Mouse (Mus musculus) forebrain, embryonic 15.5 days (tissue): Measurements from ENCODE around the gene Gripap1. TPM values are rescaled to one million over a fixed set of nuclear protein-coding genes. Genes with fewer than 3 reads are reported as not detected.
A peak's percentile ranks its signal among the peaks of the same experiment; 100 is the strongest.
"Not testable (repeated sequence)": the region's sequence is repeated elsewhere in the genome, so short reads cannot be mapped to it uniquely, and the experiment has no call there.

Experiments used
- ATAC-seq: fragments of 200-750 bp; cut with Nextera tagmentation; replicated peaks from 2 replicates; pipeline ENCODE4 v1.8.0; 2017; ENCODE audit warnings: mild to moderate bottlenecking, moderate TSS enrichment, moderate library complexity
- H3K27ac ChIP-seq: fragments of 300-500 bp; sonication (generic); replicated peaks from 2 replicates; pipeline ENCODE4 v1.5.1; 2015; ENCODE audit warnings: mild to moderate bottlenecking, inconsistent platforms
- H3K27me3 ChIP-seq: fragments of 300-500 bp; sonication (generic); 2 replicates; pipeline ENCODE4 v1.6.1; 2015; ENCODE audit warnings: inconsistent platforms
- H3K36me3 ChIP-seq: fragments of 300-500 bp; sonication (generic); 2 replicates; pipeline ENCODE4 v1.6.1; 2015; ENCODE audit warnings: mild to moderate bottlenecking, inconsistent platforms
- H3K4me1 ChIP-seq: fragments of 300-500 bp; sonication (generic); 2 replicates; pipeline ENCODE4 v1.6.1; 2015; ENCODE audit warnings: inconsistent platforms
- H3K4me2 ChIP-seq: fragments of 300-500 bp; sonication (generic); replicated peaks from 2 replicates; pipeline ENCODE4 v1.6.1; 2015; ENCODE audit warnings: mild to moderate bottlenecking, inconsistent platforms
- H3K4me3 ChIP-seq: fragments of 300-500 bp; sonication (generic); 2 replicates; pipeline ENCODE4 v1.5.1; 2015; ENCODE audit warnings: mild to moderate bottlenecking, inconsistent platforms
- H3K9ac ChIP-seq: fragments of 300-500 bp; sonication (generic); replicated peaks from 2 replicates; pipeline ENCODE4 v1.6.1; 2015; ENCODE audit warnings: mild to moderate bottlenecking, inconsistent platforms
- H3K9me3 ChIP-seq: fragments of 300-500 bp; sonication (generic); 2 replicates; pipeline ENCODE4 v1.6.1; 2016; ENCODE audit warnings: inconsistent platforms
- WGBS: fragments of 180-500 bp; shearing (Covaris S2); methylation state at CpG from one replicate; pipeline ENCODE4 v1.1.7; 2015; ENCODE audit warnings: mixed read lengths; 5-methylcytosine and 5-hydroxymethylcytosine counted together
- polyA plus RNA-seq: library from polyadenylated mRNA; unstranded; fragments of >200 nt; fragmentation: Nextera tagmentation; extraction: Ambion mirVana; gene quantifications from 2 replicates; pipeline ENCODE4 v1.2.1, GENCODE M21; 2015

The Gripap1 gene
- polyA plus RNA-seq, 1 experiment from 2014 or later: 77.6 TPM

- WGBS: 79% methylated on average over 4 of the region's 4 CpGs
- Histone ChIP-seq H3K4me1 (no peaks in the 10 kb centered on the region), H3K36me3 (no peaks in the 10 kb centered on the region), H3K4me3 (no peak overlapping the region), H3K9ac (no peak overlapping the region), H3K4me2 (no peak overlapping the region), H3K9me3 (no peaks in the 10 kb centered on the region), H3K27ac (no peak overlapping the region), H3K27me3 (no peaks in the 10 kb centered on the region)
- ATAC-seq: no peak
Measured at GRCm38 (mm10) chrX:7782603-7783092, 6.9 kb upstream of the Gripap1 start.

GRCm38 (mm10) chrX:7790309-7790708 lies 744 bp downstream of the Gripap1 start:
- 18% methylated on average over 5 of the region's 5 CpGs for whole genome bisulfite sequencing
- Histone ChIP-seq H3K4me3 (peak overlapping the region; percentile 57), H3K27me3 (no peaks in the 10 kb centered on the region), H3K4me2 (peak overlapping the region; percentile 56), H3K4me1 (peaks cover 10% of the 10 kb centered on the region), H3K9me3 (no peaks in the 10 kb centered on the region), H3K36me3 (0 out of 2 replicates have a peak, but pooled peaks cover 7% of the 10 kb centered on the region), H3K27ac (peak overlapping the region; percentile 57; the same call in 1 of the 2 replicates), H3K9ac (peak overlapping the region; percentile 60)
- ATAC-seq: no peak

- Histone ChIP-seq H3K9me3 (no peaks in the 10 kb centered on the region), H3K4me2 (no peak overlapping the region), H3K4me1 (peaks cover 10% of the 10 kb centered on the region), H3K27me3 (no peaks in the 10 kb centered on the region), H3K4me3 (no peak overlapping the region), H3K36me3 (0 out of 2 replicates have a peak, but pooled peaks cover 9% of the 10 kb centered on the region), H3K27ac (no peak overlapping the region), H3K9ac (no peak overlapping the region)
- no peak for ATAC-seq
- WGBS: 56% methylated on average over 3 of the region's 3 CpGs
Measured at GRCm38 (mm10) chrX:7793361-7793760, 3.8 kb downstream of the Gripap1 start.

GRCm38 (mm10) chrX:7795016-7795415 lies 5.5 kb downstream of the Gripap1 start:
- ATAC-seq: no peak
- WGBS: 36% methylated on average over 7 of the region's 7 CpGs
- no peak overlapping the region for H3K4me2 ChIP-seq
- H3K4me1 ChIP-seq: peaks cover 10% of the 10 kb centered on the region
- no peak overlapping the region for H3K9ac ChIP-seq
- no peak overlapping the region for H3K27ac ChIP-seq
- no peak overlapping the region for H3K4me3 ChIP-seq
- peaks cover 17% of the 10 kb centered on the region; the same call in 1 of the 2 replicates for H3K36me3 ChIP-seq
- H3K9me3 ChIP-seq: no peaks in the 10 kb centered on the region
- H3K27me3 ChIP-seq: no peaks in the 10 kb centered on the region

- Histone ChIP-seq H3K4me2 (no peak overlapping the region), H3K27ac (no peak overlapping the region), H3K9ac (no peak overlapping the region), H3K4me3 (no peak overlapping the region), H3K36me3 (peaks cover 29% of the 10 kb centered on the region; the same call in 1 of the 2 replicates), H3K4me1 (no peaks in the 10 kb centered on the region), H3K27me3 (no peaks in the 10 kb centered on the region), H3K9me3 (no peaks in the 10 kb centered on the region)
- ATAC-seq: no peak
- 91% methylated on average over 3 of the region's 3 CpGs for WGBS
Measured at GRCm38 (mm10) chrX:7797327-7797726, 7.8 kb downstream of the Gripap1 start.

GRCm38 (mm10) chrX:7802157-7802556 lies 12.6 kb downstream of the Gripap1 start:
- not testable (repeated sequence) for ATAC-seq, H3K9me3 ChIP-seq, H3K4me2 ChIP-seq, H3K9ac ChIP-seq, H3K27me3 ChIP-seq, H3K4me3 ChIP-seq, H3K4me1 ChIP-seq, H3K27ac ChIP-seq
- 83% methylated on average over 2 of the region's 2 CpGs for WGBS
- H3K36me3 ChIP-seq: peaks cover 36% of the 10 kb centered on the region

- H3K9ac ChIP-seq, H3K4me1 ChIP-seq, H3K4me3 ChIP-seq, H3K27ac ChIP-seq, H3K4me2 ChIP-seq, H3K27me3 ChIP-seq, H3K9me3 ChIP-seq, ATAC-seq: not testable (repeated sequence)
- WGBS: 53% methylated on average over 8 of the region's 8 CpGs
- peaks cover 36% of the 10 kb centered on the region; the same call in 1 of the 2 replicates for H3K36me3 ChIP-seq
Measured at GRCm38 (mm10) chrX:7815016-7815415, 25.5 kb downstream of the Gripap1 start.

- no peaks in the 10 kb centered on the region for H3K9me3 ChIP-seq
- WGBS: 36% methylated on average over 20 of the region's 24 CpGs
- H3K4me2 ChIP-seq: peak within 1 kb of the TSS; percentile 49
- no peak within 1 kb of the TSS for H3K27ac ChIP-seq
- H3K27me3 ChIP-seq: no peaks in the 10 kb centered on the region
- 0 out of 2 replicates have a peak, but pooled peaks cover 13% of the 10 kb centered on the region for H3K36me3 ChIP-seq
- no peaks in the 10 kb centered on the region for H3K4me1 ChIP-seq
- H3K9ac ChIP-seq: peak within 1 kb of the TSS; percentile 48
- ATAC-seq: peak; percentile 68
- H3K4me3 ChIP-seq: peak within 1 kb of the TSS; percentile 42
Measured at GRCm38 (mm10) chrX:7821865-7822779, 32.6 kb downstream of the Gripap1 start, which contains the start of gene Kcnd1. Gene Kcnd1 (plus strand): TSS chrX:7822289.

- H3K9me3 ChIP-seq: no peaks in the 10 kb centered on the region
- no peak overlapping the region for H3K9ac ChIP-seq
- no peak overlapping the region for H3K27ac ChIP-seq
- no peaks in the 10 kb centered on the region for H3K4me1 ChIP-seq
- no peaks in the 10 kb centered on the region for H3K27me3 ChIP-seq
- WGBS: 95% methylated on average over 1 of the region's 1 CpGs
- no peak for ATAC-seq
- no peaks in the 10 kb centered on the region for H3K36me3 ChIP-seq
- H3K4me3 ChIP-seq: no peak overlapping the region
- H3K4me2 ChIP-seq: no peak overlapping the region
Measured at GRCm38 (mm10) chrX:7837146-7837545, 47.6 kb downstream of the Gripap1 start.

GRCm38 (mm10) chrX:7840842-7841162 lies 51.2 kb downstream of the Gripap1 start:
- H3K9ac ChIP-seq: no peak overlapping the region
- H3K27me3 ChIP-seq: no peaks in the 10 kb centered on the region
- H3K36me3 ChIP-seq: no peaks in the 10 kb centered on the region
- H3K4me2 ChIP-seq: peak overlapping the region; percentile 40
- peaks cover 30% of the 10 kb centered on the region for H3K4me1 ChIP-seq
- peak overlapping the region; percentile 94 for H3K27ac ChIP-seq
- 23% methylated on average over 7 of the region's 7 CpGs for WGBS
- no peaks in the 10 kb centered on the region for H3K9me3 ChIP-seq
- no peak for ATAC-seq
- peak overlapping the region; percentile 80 for H3K4me3 ChIP-seq

GRCm38 (mm10) chrX:7841163-7842162 lies 51.9 kb downstream of the Gripap1 start, which contains the start of gene Otud5:
Gene Otud5 (plus strand): TSS chrX:7841364.
- 19% methylated on average over 74 of the region's 74 CpGs for WGBS
- Histone ChIP-seq H3K4me3 (peak within 1 kb of the TSS; percentile 80), H3K27me3 (no peaks in the 10 kb centered on the region), H3K4me1 (peaks cover 32% of the 10 kb centered on the region), H3K4me2 (peak within 1 kb of the TSS; percentile 64), H3K36me3 (no peaks in the 10 kb centered on the region), H3K27ac (peak within 1 kb of the TSS; percentile 94), H3K9me3 (no peaks in the 10 kb centered on the region), H3K9ac (peak within 1 kb of the TSS; percentile 81)
- peak; percentile 98 for ATAC-seq
